Mouse (Mus musculus) intestine, embryonic 16.5 days (tissue): ENCODE results near the gene Exosc6. TPM values are rescaled to one million over a fixed set of nuclear protein-coding genes. Genes with fewer than 3 reads are reported as not detected.
"Not testable (repeated sequence)": the region's sequence is repeated elsewhere in the genome, so short reads cannot be mapped to it uniquely, and the experiment has no call there.

ENCODE experiments used
- ATAC-seq: fragments of 200-750 bp; cut with Nextera tagmentation; 2 replicates; pipeline ENCODE4 v1.8.0; 2017; ENCODE audit warnings: moderate TSS enrichment, moderate library complexity
- H3K27ac ChIP-seq: fragments of 300-500 bp; sonication (generic); 2 replicates; pipeline ENCODE4 v1.5.1; 2014; ENCODE audit warnings: mild to moderate bottlenecking, low read length
- H3K27me3 ChIP-seq: fragments of 300-500 bp; sonication (generic); replicated peaks from 2 replicates; pipeline ENCODE4 v1.6.1; 2014; ENCODE audit warnings: low read length, control low read depth, mixed read lengths; ENCODE audit not compliant: control insufficient read depth, insufficient read depth
- H3K36me3 ChIP-seq: fragments of 300-500 bp; sonication (generic); 2 replicates; pipeline ENCODE4 v1.6.1; 2014; ENCODE audit warnings: low read length, control low read depth; ENCODE audit not compliant: control insufficient read depth, insufficient read depth
- H3K4me1 ChIP-seq: fragments of 300-500 bp; sonication (generic); 2 replicates; pipeline ENCODE4 v1.6.1; 2014; ENCODE audit warnings: low read length, control low read depth, mixed read lengths; ENCODE audit not compliant: control insufficient read depth, insufficient read depth
- H3K4me2 ChIP-seq: fragments of 300-500 bp; sonication (generic); 2 replicates; pipeline ENCODE4 v1.6.1; 2014; ENCODE audit warnings: low read depth, low read length, control low read depth
- H3K4me3 ChIP-seq: fragments of 300-500 bp; sonication (generic); 2 replicates; pipeline ENCODE4 v1.5.1; 2014; ENCODE audit warnings: mild to moderate bottlenecking, low read length
- H3K9ac ChIP-seq: fragments of 300-500 bp; sonication (generic); 2 replicates; pipeline ENCODE4 v1.6.1; 2014; ENCODE audit warnings: low read depth, low read length
- H3K9me3 ChIP-seq: fragments of 300-500 bp; sonication (generic); 2 replicates; pipeline ENCODE4 v1.6.1; 2016; ENCODE audit warnings: low read length, control low read depth; ENCODE audit not compliant: control insufficient read depth
- WGBS: fragments of 180-500 bp; shearing (Covaris S2); extraction: QIAGEN DNeasy Blood & Tissue Kit; methylation state at CpG from one replicate; pipeline ENCODE4 v1.1.7; 2014; 5-methylcytosine and 5-hydroxymethylcytosine counted together
- polyA plus RNA-seq: library from polyadenylated mRNA; unstranded; fragments of >200 nt; fragmentation: Nextera tagmentation; extraction: Ambion mirVana; gene quantifications from 2 replicates; pipeline ENCODE4 v1.2.1, GENCODE M21; 2015

The Exosc6 gene
- polyA plus RNA-seq, result 7.8 and 11.3 TPM in 2 replicates

- no peaks in the 10 kb centered on the region for H3K9me3 ChIP-seq
- H3K4me3 ChIP-seq, result peak within 1 kb of the TSS; percentile 93
- ATAC-seq, result peak; percentile 91
- peaks cover 34% of the 10 kb centered on the region for H3K36me3 ChIP-seq
- peak within 1 kb of the TSS; percentile 96 for H3K9ac ChIP-seq
- H3K4me1 ChIP-seq, result peaks cover 35% of the 10 kb centered on the region
- under 1% methylated on average over 66 of the region's 68 CpGs for WGBS
- H3K27me3 ChIP-seq, result no peaks in the 10 kb centered on the region
- peak within 1 kb of the TSS; percentile 92 for H3K27ac ChIP-seq
- H3K4me2 ChIP-seq, result peak within 1 kb of the TSS; percentile 89
These were observed at the start of gene Exosc6 for GRCm38 (mm10) chr8:111056158-111056663. Gene Exosc6, plus strand, starts transcription at chr8:111056339.

GRCm38 (mm10) chr8:111010230-111010991, 45.7 kb upstream of the Exosc6 start:
- not testable (repeated sequence) for H3K4me1 ChIP-seq, H3K36me3 ChIP-seq, ATAC-seq, H3K9ac ChIP-seq, H3K27ac ChIP-seq, H3K27me3 ChIP-seq, H3K4me3 ChIP-seq, H3K9me3 ChIP-seq, H3K4me2 ChIP-seq
- WGBS, result 80% methylated on average over 6 of the region's 10 CpGs

- not testable (repeated sequence) for H3K4me1 ChIP-seq, H3K9me3 ChIP-seq, ATAC-seq, H3K27me3 ChIP-seq, H3K9ac ChIP-seq, H3K27ac ChIP-seq, H3K36me3 ChIP-seq, H3K4me3 ChIP-seq, H3K4me2 ChIP-seq
- WGBS, result 92% methylated on average over 1 of the region's 2 CpGs
These were observed 29.5 kb upstream of the Exosc6 start for GRCm38 (mm10) chr8:111026609-111027008.

- Histone ChIP-seq H3K4me1 (no peaks in the 10 kb centered on the region), H3K36me3 (no peaks in the 10 kb centered on the region), H3K27me3 (no peaks in the 10 kb centered on the region), H3K9me3 (no peaks in the 10 kb centered on the region), H3K9ac (peak overlapping the region; percentile 75), H3K27ac (peak overlapping the region; percentile 73), H3K4me2 (peak overlapping the region; percentile 73), H3K4me3 (peak overlapping the region; percentile 76)
- WGBS, result under 1% methylated on average over 31 of the region's 31 CpGs
- ATAC-seq, result peak; percentile 98
These were observed 28.7 kb upstream of the Exosc6 start for GRCm38 (mm10) chr8:111027391-111027937.

- peaks cover under 1% of the 10 kb centered on the region for H3K4me1 ChIP-seq
- no peaks in the 10 kb centered on the region for H3K9me3 ChIP-seq
- no peaks in the 10 kb centered on the region for H3K27me3 ChIP-seq
- H3K4me3 ChIP-seq, result no peak overlapping the region
- H3K36me3 ChIP-seq, result no peaks in the 10 kb centered on the region
- H3K9ac ChIP-seq, result no peak overlapping the region
- H3K4me2 ChIP-seq, result no peak overlapping the region
- no peak for ATAC-seq
- 41% methylated on average over 4 of the region's 4 CpGs for WGBS
- H3K27ac ChIP-seq, result no peak overlapping the region
These were observed 26.6 kb upstream of the Exosc6 start for GRCm38 (mm10) chr8:111029589-111029988.

- 75% methylated on average over 6 of the region's 6 CpGs for WGBS
- no peaks in the 10 kb centered on the region for H3K36me3 ChIP-seq
- no peak overlapping the region for H3K27ac ChIP-seq
- no peaks in the 10 kb centered on the region for H3K27me3 ChIP-seq
- peaks cover 6% of the 10 kb centered on the region for H3K4me1 ChIP-seq
- H3K4me3 ChIP-seq, result no peak overlapping the region
- no peak for ATAC-seq
- H3K4me2 ChIP-seq, result no peak overlapping the region
- H3K9me3 ChIP-seq, result no peaks in the 10 kb centered on the region
- H3K9ac ChIP-seq, result no peak overlapping the region
These were observed 26.1 kb upstream of the Exosc6 start for GRCm38 (mm10) chr8:111030045-111030444.

GRCm38 (mm10) chr8:111031572-111031971, 24.6 kb upstream of the Exosc6 start, which contains the start of gene Ddx19b:
Gene Ddx19b, minus strand, starts transcription at chr8:111031751.
- WGBS, result 92% methylated on average over 19 of the region's 19 CpGs
- no peaks in the 10 kb centered on the region for H3K36me3 ChIP-seq
- ATAC-seq, result no peak

GRCm38 (mm10) chr8:111032916-111033315, 23.2 kb upstream of the Exosc6 start, which contains the start of gene Aars:
Gene Aars, plus strand, starts transcription at chr8:111033144.
- Histone ChIP-seq H3K27me3 (no peaks in the 10 kb centered on the region), H3K36me3 (no peaks in the 10 kb centered on the region), H3K4me2 (peak within 1 kb of the TSS; percentile 74), H3K9ac (peak within 1 kb of the TSS; percentile 74), H3K4me1 (peaks cover 9% of the 10 kb centered on the region), H3K4me3 (peak within 1 kb of the TSS; percentile 77), H3K27ac (peak within 1 kb of the TSS; percentile 53), H3K9me3 (no peaks in the 10 kb centered on the region)
- ATAC-seq, result no peak
- 92% methylated on average over 7 of the region's 7 CpGs for WGBS

More at GRCm38 (mm10) chr8:111031572-111031971, 24.6 kb upstream of the Exosc6 start, which contains the start of gene Ddx19b:
- Histone ChIP-seq H3K4me2 (no peak within 1 kb of the TSS), H3K4me1 (peaks cover 9% of the 10 kb centered on the region), H3K27me3 (no peaks in the 10 kb centered on the region), H3K9ac (no peak within 1 kb of the TSS), H3K4me3 (no peak within 1 kb of the TSS), H3K9me3 (no peaks in the 10 kb centered on the region), H3K27ac (no peak within 1 kb of the TSS)

- H3K4me1 ChIP-seq, result peaks cover 9% of the 10 kb centered on the region
- peak overlapping the region; percentile 74 for H3K4me2 ChIP-seq
- no peaks in the 10 kb centered on the region for H3K36me3 ChIP-seq
- WGBS, result 6% methylated on average over 36 of the region's 37 CpGs
- peak overlapping the region; percentile 74 for H3K9ac ChIP-seq
- no peaks in the 10 kb centered on the region for H3K9me3 ChIP-seq
- no peaks in the 10 kb centered on the region for H3K27me3 ChIP-seq
- H3K27ac ChIP-seq, result peak overlapping the region; percentile 53
- H3K4me3 ChIP-seq, result peak overlapping the region; percentile 77
- ATAC-seq, result peak; percentile 99
These were observed 22.5 kb upstream of the Exosc6 start for GRCm38 (mm10) chr8:111033482-111034215.
